Mouse (Mus musculus): ENCODE data around the gene Ahsa1. TPM values are rescaled to one million over a fixed set of nuclear protein-coding genes. Genes with fewer than 3 reads are reported as not detected.
"Not testable (repeated sequence)": the region's sequence is repeated elsewhere in the genome, so short reads cannot be mapped to it uniquely, and the experiment has no call there.

The Ahsa1 gene
- total and polyA plus RNA-seq, 2 experiments from 2014 or later, result 80.7 to 109 TPM

- Histone ChIP-seq H3K27me3 (ENCODE audit: control insufficient read depth, insufficient read depth, low read length) (no peaks in the 10 kb centered on the region), H3K4me3 (ENCODE audit: low read depth, low read length) (no peak overlapping the region), H3K9ac (replicated peaks; ENCODE audit: low read depth, low read length) (0 out of 2 replicates have a peak overlapping the region, but pooled peaks have one; percentile 11), H3K9me3 (replicated peaks; ENCODE audit: control insufficient read depth, low read length) (no peaks in the 10 kb centered on the region), H3K27ac (ENCODE audit: low read depth) (no peak overlapping the region), H3K4me2 (ENCODE audit: low read depth, low read length) (0 out of 2 replicates have a peak overlapping the region, but pooled peaks have one; percentile 21), H3K36me3 (replicated peaks; ENCODE audit: control insufficient read depth, insufficient read depth, low read length) (peaks cover 28% of the 10 kb centered on the region), H3K4me1 (ENCODE audit: control insufficient read depth, insufficient read depth) (no peaks in the 10 kb centered on the region; the same call in 1 of the 2 replicates)
- no peak; the same call in 1 of the 2 replicates for ATAC-seq (ENCODE audit: insufficient read depth, low read depth)
- no peak for DNase-seq (ENCODE audit: low spot score)
- TF ChIP-seq CTCF (IDR thresholded peaks at IDR 0.05; ENCODE audit: low read depth), result no peak
- no peak for TF ChIP-seq EP300 (IDR thresholded peaks at IDR 0.05; ENCODE audit: low read depth)
- 31% methylated on average over 13 of the region's 13 CpGs for WGBS
Measured at GRCm38 (mm10) chr12:87305767-87306583, 39.7 kb downstream of the Ahsa1 start.

GRCm38 (mm10) chr12:87306584-87306844 lies 40.2 kb downstream of the Ahsa1 start:
- H3K4me1 ChIP-seq (ENCODE audit: control insufficient read depth, insufficient read depth); H3K27ac ChIP-seq (ENCODE audit: low read depth); H3K4me3 ChIP-seq (ENCODE audit: low read depth, low read length); H3K9me3 ChIP-seq (replicated peaks; ENCODE audit: control insufficient read depth, low read length); DNase-seq (ENCODE audit: low spot score); H3K4me2 ChIP-seq (ENCODE audit: low read depth, low read length); ATAC-seq (ENCODE audit: insufficient read depth, low read depth); H3K9ac ChIP-seq (replicated peaks; ENCODE audit: low read depth, low read length); H3K27me3 ChIP-seq (ENCODE audit: control insufficient read depth, insufficient read depth, low read length): not testable (repeated sequence)
- 72% methylated on average over 4 of the region's 4 CpGs for WGBS
- peaks cover 33% of the 10 kb centered on the region for H3K36me3 ChIP-seq (replicated peaks; ENCODE audit: control insufficient read depth, insufficient read depth, low read length)

GRCm38 (mm10) chr12:87313098-87313497 lies 46.8 kb downstream of the Ahsa1 start:
- no peaks in the 10 kb centered on the region for H3K9me3 ChIP-seq (replicated peaks; ENCODE audit: control insufficient read depth, low read length)
- ATAC-seq (ENCODE audit: insufficient read depth, low read depth) (no peak), DNase-seq (ENCODE audit: low spot score) (no peak)
- no peak overlapping the region for H3K4me3 ChIP-seq (ENCODE audit: low read depth, low read length)
- no peak overlapping the region for H3K27ac ChIP-seq (ENCODE audit: low read depth)
- H3K9ac ChIP-seq (replicated peaks; ENCODE audit: low read depth, low read length), result no peak overlapping the region
- WGBS, result 76% methylated on average over 2 of the region's 2 CpGs
- peaks cover 39% of the 10 kb centered on the region for H3K36me3 ChIP-seq (replicated peaks; ENCODE audit: control insufficient read depth, insufficient read depth, low read length)
- H3K4me2 ChIP-seq (ENCODE audit: low read depth, low read length), result no peak overlapping the region
- no peaks in the 10 kb centered on the region for H3K4me1 ChIP-seq (ENCODE audit: control insufficient read depth, insufficient read depth)
- no peak for TF ChIP-seq CTCF (IDR thresholded peaks at IDR 0.05; ENCODE audit: low read depth)
- TF ChIP-seq EP300 (IDR thresholded peaks at IDR 0.05; ENCODE audit: low read depth), result no peak
- no peaks in the 10 kb centered on the region for H3K27me3 ChIP-seq (ENCODE audit: control insufficient read depth, insufficient read depth, low read length)

- H3K9me3 ChIP-seq (replicated peaks; ENCODE audit: control insufficient read depth, low read length), result no peaks in the 10 kb centered on the region
- H3K27ac ChIP-seq (ENCODE audit: low read depth), result no peak overlapping the region
- TF ChIP-seq CTCF (IDR thresholded peaks at IDR 0.05; ENCODE audit: low read depth) (no peak), EP300 (IDR thresholded peaks at IDR 0.05; ENCODE audit: low read depth) (no peak)
- no peak overlapping the region for H3K4me3 ChIP-seq (ENCODE audit: low read depth, low read length)
- DNase-seq (ENCODE audit: low spot score) (no peak), ATAC-seq (ENCODE audit: insufficient read depth, low read depth) (no peak)
- peaks cover 4% of the 10 kb centered on the region; the same call in 1 of the 2 replicates for H3K36me3 ChIP-seq (replicated peaks; ENCODE audit: control insufficient read depth, insufficient read depth, low read length)
- H3K4me1 ChIP-seq (ENCODE audit: control insufficient read depth, insufficient read depth), result no peaks in the 10 kb centered on the region
- no peaks in the 10 kb centered on the region for H3K27me3 ChIP-seq (ENCODE audit: control insufficient read depth, insufficient read depth, low read length)
- no peak overlapping the region for H3K4me2 ChIP-seq (ENCODE audit: low read depth, low read length)
- 88% methylated on average over 1 of the region's 1 CpGs for WGBS
- H3K9ac ChIP-seq (replicated peaks; ENCODE audit: low read depth, low read length), result no peak overlapping the region
Measured at GRCm38 (mm10) chr12:87317951-87318350, 51.7 kb downstream of the Ahsa1 start.

- Histone ChIP-seq H3K36me3 (replicated peaks; ENCODE audit: control insufficient read depth, insufficient read depth, low read length) (peaks cover 13% of the 10 kb centered on the region), H3K9ac (replicated peaks; ENCODE audit: low read depth, low read length) (no peak overlapping the region), H3K4me2 (ENCODE audit: low read depth, low read length) (no peak overlapping the region), H3K27ac (ENCODE audit: low read depth) (no peak overlapping the region), H3K9me3 (replicated peaks; ENCODE audit: control insufficient read depth, low read length) (no peaks in the 10 kb centered on the region), H3K4me3 (ENCODE audit: low read depth, low read length) (no peak overlapping the region), H3K4me1 (ENCODE audit: control insufficient read depth, insufficient read depth) (no peaks in the 10 kb centered on the region), H3K27me3 (ENCODE audit: control insufficient read depth, insufficient read depth, low read length) (no peaks in the 10 kb centered on the region)
- 81% methylated on average over 3 of the region's 3 CpGs for WGBS
- no peak for DNase-seq (ENCODE audit: low spot score)
- no peak for ATAC-seq (ENCODE audit: insufficient read depth, low read depth)
- TF ChIP-seq EP300 (IDR thresholded peaks at IDR 0.05; ENCODE audit: low read depth) (no peak), CTCF (IDR thresholded peaks at IDR 0.05; ENCODE audit: low read depth) (no peak)
Measured at GRCm38 (mm10) chr12:87319229-87319628, 53.0 kb downstream of the Ahsa1 start.

Small RNAs within 50 kb of the gene (microRNA-seq; reads per million reads assigned to microRNA genes)
- gene Gm47293, result not detected

Other genes with a start within 250 kb of the Ahsa1 start
- not detected in 2 replicates for gene Tmem63c, start 245.1 kb upstream of the Ahsa1 start, total RNA-seq (2014; rRNA removed; ENCODE audit: low replicate concordance)
- not detected in 2 replicates for gene Tmem63c, start 245.1 kb upstream of the Ahsa1 start, polyA plus RNA-seq (2015; fragmentation: Nextera tagmentation; extraction: Ambion mirVana)
- 0.12 TPM in 1 of 2 replicates, not detected in the other for gene Ngb, start 163.9 kb upstream of the Ahsa1 start, total RNA-seq (2014; rRNA removed; ENCODE audit: low replicate concordance)
- gene Ngb, start 163.9 kb upstream of the Ahsa1 start, polyA plus RNA-seq (2015; fragmentation: Nextera tagmentation; extraction: Ambion mirVana), result 0.11 TPM in 1 of 2 replicates, not detected in the other
- gene Gstz1, start 119.3 kb upstream of the Ahsa1 start, total RNA-seq (2014; rRNA removed; ENCODE audit: low replicate concordance), result 39.6 and 62.9 TPM in 2 replicates
- 33.8 and 36.2 TPM in 2 replicates for gene Gstz1, start 119.3 kb upstream of the Ahsa1 start, polyA plus RNA-seq (2015; fragmentation: Nextera tagmentation; extraction: Ambion mirVana)
- gene Pomt2, start 118.5 kb upstream of the Ahsa1 start, total RNA-seq (2014; rRNA removed; ENCODE audit: low replicate concordance), result 22.7 and 25.3 TPM in 2 replicates
- 6.5 and 7.7 TPM in 2 replicates for gene Pomt2, start 118.5 kb upstream of the Ahsa1 start, polyA plus RNA-seq (2015; fragmentation: Nextera tagmentation; extraction: Ambion mirVana)
- gene Samd15, start 66.8 kb upstream of the Ahsa1 start, total RNA-seq (2014; rRNA removed; ENCODE audit: low replicate concordance), result not detected in 2 replicates
- gene Samd15, start 66.8 kb upstream of the Ahsa1 start, polyA plus RNA-seq (2015; fragmentation: Nextera tagmentation; extraction: Ambion mirVana), result 0.46 and 0.59 TPM in 2 replicates
- 3.7 and 3.9 TPM in 2 replicates for gene Tmed8, start 66.0 kb upstream of the Ahsa1 start, total RNA-seq (2014; rRNA removed; ENCODE audit: low replicate concordance)
- 0.62 and 0.89 TPM in 2 replicates for gene Tmed8, start 66.0 kb upstream of the Ahsa1 start, polyA plus RNA-seq (2015; fragmentation: Nextera tagmentation; extraction: Ambion mirVana)
- not detected in 2 replicates for gene Noxred1, start 27.7 kb upstream of the Ahsa1 start, total RNA-seq (2014; rRNA removed; ENCODE audit: low replicate concordance)
- gene Noxred1, start 27.7 kb upstream of the Ahsa1 start, polyA plus RNA-seq (2015; fragmentation: Nextera tagmentation; extraction: Ambion mirVana), result 0.30 and 0.37 TPM in 2 replicates
- gene Vipas39, start 223 bp upstream of the Ahsa1 start, total RNA-seq (2014; rRNA removed; ENCODE audit: low replicate concordance), result 34.1 and 40.4 TPM in 2 replicates
- gene Vipas39, start 223 bp upstream of the Ahsa1 start, polyA plus RNA-seq (2015; fragmentation: Nextera tagmentation; extraction: Ambion mirVana), result 29.2 and 31.4 TPM in 2 replicates
- 0.31 TPM in 1 of 2 replicates, not detected in the other for gene Ism2, start 33.2 kb downstream of the Ahsa1 start, total RNA-seq (2014; rRNA removed; ENCODE audit: low replicate concordance)
- 0.20 and 0.30 TPM in 2 replicates for gene Ism2, start 33.2 kb downstream of the Ahsa1 start, polyA plus RNA-seq (2015; fragmentation: Nextera tagmentation; extraction: Ambion mirVana)
- gene Sptlc2, start 121.9 kb downstream of the Ahsa1 start, total RNA-seq (2014; rRNA removed; ENCODE audit: low replicate concordance), result 23.5 and 66.6 TPM in 2 replicates
- 65.1 and 67.0 TPM in 2 replicates for gene Sptlc2, start 121.9 kb downstream of the Ahsa1 start, polyA plus RNA-seq (2015; fragmentation: Nextera tagmentation; extraction: Ambion mirVana)
- gene Slirp, start 177.4 kb downstream of the Ahsa1 start, total RNA-seq (2014; rRNA removed; ENCODE audit: low replicate concordance), result 123 and 224 TPM in 2 replicates
- 288 and 307 TPM in 2 replicates for gene Slirp, start 177.4 kb downstream of the Ahsa1 start, polyA plus RNA-seq (2015; fragmentation: Nextera tagmentation; extraction: Ambion mirVana)
- gene Alkbh1, start 177.5 kb downstream of the Ahsa1 start, total RNA-seq (2014; rRNA removed; ENCODE audit: low replicate concordance), result 26.2 and 26.6 TPM in 2 replicates
- 14.3 and 17.7 TPM in 2 replicates for gene Alkbh1, start 177.5 kb downstream of the Ahsa1 start, polyA plus RNA-seq (2015; fragmentation: Nextera tagmentation; extraction: Ambion mirVana)
- gene Snw1, start 205.8 kb downstream of the Ahsa1 start, total RNA-seq (2014; rRNA removed; ENCODE audit: low replicate concordance), result 20.9 and 35.6 TPM in 2 replicates
- 68.1 and 70.1 TPM in 2 replicates for gene Snw1, start 205.8 kb downstream of the Ahsa1 start, polyA plus RNA-seq (2015; fragmentation: Nextera tagmentation; extraction: Ambion mirVana)
- not detected in 2 replicates for gene Gm5788, start 228.2 kb downstream of the Ahsa1 start, total RNA-seq (2014; rRNA removed; ENCODE audit: low replicate concordance)
- gene Gm5788, start 228.2 kb downstream of the Ahsa1 start, polyA plus RNA-seq (2015; fragmentation: Nextera tagmentation; extraction: Ambion mirVana), result not detected in 2 replicates
- not detected in 2 replicates for gene Gm8300, start 247.8 kb downstream of the Ahsa1 start, total RNA-seq (2014; rRNA removed; ENCODE audit: low replicate concordance)
- not detected in 2 replicates for gene Gm8300, start 247.8 kb downstream of the Ahsa1 start, polyA plus RNA-seq (2015; fragmentation: Nextera tagmentation; extraction: Ambion mirVana)